Mouse (Mus musculus): ENCODE measurements around the gene Olfr1166. TPM values are rescaled to one million over a fixed set of nuclear protein-coding genes. Genes with fewer than 3 reads are reported as not detected.
"Not testable (repeated sequence)": the region's sequence is repeated elsewhere in the genome, so short reads cannot be mapped to it uniquely, and the experiment has no call there.

Gene Olfr1166
- polyA plus RNA-seq (2014; fragmentation: Nextera tagmentation; extraction: Ambion mirVana) = not detected in 2 replicates

- no peak within 1 kb of the TSS for H3K4me3 ChIP-seq (ENCODE audit: low read depth, low read length)
- no peaks in the 10 kb centered on the region for H3K9me3 ChIP-seq (ENCODE audit: control insufficient read depth, low read length)
- H3K9ac ChIP-seq (ENCODE audit: low read length) = no peak within 1 kb of the TSS
- no peaks in the 10 kb centered on the region for H3K36me3 ChIP-seq (ENCODE audit: control insufficient read depth, insufficient read depth, low read length)
- no peaks in the 10 kb centered on the region for H3K4me1 ChIP-seq (ENCODE audit: control insufficient read depth, insufficient read depth, low read length)
- ATAC-seq (ENCODE audit: insufficient read depth, low FRiP score, low TSS enrichment) (no peak), DNase-seq (ENCODE audit: low spot score) (no peak)
- WGBS = 91% methylated on average over 1 of the region's 1 CpGs
- no peak within 1 kb of the TSS for H3K4me2 ChIP-seq (ENCODE audit: low read depth)
- no peak within 1 kb of the TSS for H3K27ac ChIP-seq (ENCODE audit: low read depth, low read length)
- no peaks in the 10 kb centered on the region for H3K27me3 ChIP-seq (ENCODE audit: control insufficient read depth, insufficient read depth, low read length)
Measured at GRCm38 (mm10) chr2:88128172-88128571, at the start of gene Olfr1166. Gene Olfr1166 (minus strand): TSS chr2:88128272.

- H3K9ac ChIP-seq (ENCODE audit: low read length); DNase-seq (ENCODE audit: low spot score); H3K27me3 ChIP-seq (ENCODE audit: control insufficient read depth, insufficient read depth, low read length); H3K4me1 ChIP-seq (ENCODE audit: control insufficient read depth, insufficient read depth, low read length); ATAC-seq (ENCODE audit: insufficient read depth, low FRiP score, low TSS enrichment); H3K36me3 ChIP-seq (ENCODE audit: control insufficient read depth, insufficient read depth, low read length); H3K4me3 ChIP-seq (ENCODE audit: low read depth, low read length); H3K4me2 ChIP-seq (ENCODE audit: low read depth); H3K9me3 ChIP-seq (ENCODE audit: control insufficient read depth, low read length); H3K27ac ChIP-seq (ENCODE audit: low read depth, low read length): not testable (repeated sequence)
- WGBS = 85% methylated on average over 1 of the region's 1 CpGs
Measured at GRCm38 (mm10) chr2:88155093-88155492, 27.0 kb upstream of the Olfr1166 start, which contains the start of gene Olfr1167. Gene Olfr1167 (minus strand): TSS chr2:88155193.

- no peak within 1 kb of the TSS for H3K4me2 ChIP-seq (ENCODE audit: low read depth)
- DNase-seq (ENCODE audit: low spot score) (no peak), ATAC-seq (ENCODE audit: insufficient read depth, low FRiP score, low TSS enrichment) (no peak)
- no peaks in the 10 kb centered on the region for H3K9me3 ChIP-seq (ENCODE audit: control insufficient read depth, low read length)
- no peaks in the 10 kb centered on the region for H3K4me1 ChIP-seq (ENCODE audit: control insufficient read depth, insufficient read depth, low read length)
- no peak within 1 kb of the TSS for H3K4me3 ChIP-seq (ENCODE audit: low read depth, low read length)
- 80% methylated on average over 4 of the region's 4 CpGs for WGBS
- no peak within 1 kb of the TSS for H3K27ac ChIP-seq (ENCODE audit: low read depth, low read length)
- no peaks in the 10 kb centered on the region for H3K36me3 ChIP-seq (ENCODE audit: control insufficient read depth, insufficient read depth, low read length)
- H3K27me3 ChIP-seq (ENCODE audit: control insufficient read depth, insufficient read depth, low read length) = no peaks in the 10 kb centered on the region
- no peak within 1 kb of the TSS for H3K9ac ChIP-seq (ENCODE audit: low read length)
Measured at GRCm38 (mm10) chr2:88093866-88094265, 34.2 kb downstream of the Olfr1166 start, which contains the start of gene Olfr1164. Gene Olfr1164 (minus strand): TSS chr2:88093966.

Other genes with a start within 250 kb of the Olfr1166 start
- not detected in 2 replicates for gene Olfr1153, start 233.3 kb downstream of the Olfr1166 start, polyA plus RNA-seq (2014; fragmentation: Nextera tagmentation; extraction: Ambion mirVana)
- not detected in 2 replicates for gene Olfr1154, start 223.1 kb downstream of the Olfr1166 start, polyA plus RNA-seq (2014; fragmentation: Nextera tagmentation; extraction: Ambion mirVana)
- gene Olfr1155, start 183.1 kb downstream of the Olfr1166 start, polyA plus RNA-seq (2014; fragmentation: Nextera tagmentation; extraction: Ambion mirVana) = not detected in 2 replicates
- gene Olfr1156, start 175.2 kb downstream of the Olfr1166 start, polyA plus RNA-seq (2014; fragmentation: Nextera tagmentation; extraction: Ambion mirVana) = not detected in 2 replicates
- not detected in 2 replicates for gene Olfr1157, start 160.0 kb downstream of the Olfr1166 start, polyA plus RNA-seq (2014; fragmentation: Nextera tagmentation; extraction: Ambion mirVana)
- not detected in 2 replicates for gene Olfr74, start 153.6 kb downstream of the Olfr1166 start, polyA plus RNA-seq (2014; fragmentation: Nextera tagmentation; extraction: Ambion mirVana)
- gene Olfr1158, start 138.2 kb downstream of the Olfr1166 start, polyA plus RNA-seq (2014; fragmentation: Nextera tagmentation; extraction: Ambion mirVana) = not detected in 2 replicates
- not detected in 2 replicates for gene Olfr1160, start 120.0 kb downstream of the Olfr1166 start, polyA plus RNA-seq (2014; fragmentation: Nextera tagmentation; extraction: Ambion mirVana)
- not detected in 2 replicates for gene Olfr1161, start 105.5 kb downstream of the Olfr1166 start, polyA plus RNA-seq (2014; fragmentation: Nextera tagmentation; extraction: Ambion mirVana)
- not detected in 2 replicates for gene Olfr73, start 90.6 kb downstream of the Olfr1166 start, polyA plus RNA-seq (2014; fragmentation: Nextera tagmentation; extraction: Ambion mirVana)
- gene Olfr1162, start 77.1 kb downstream of the Olfr1166 start, polyA plus RNA-seq (2014; fragmentation: Nextera tagmentation; extraction: Ambion mirVana) = not detected in 2 replicates
- gene Olfr1163, start 56.4 kb downstream of the Olfr1166 start, polyA plus RNA-seq (2014; fragmentation: Nextera tagmentation; extraction: Ambion mirVana) = not detected in 2 replicates
- gene Olfr1164, start 34.3 kb downstream of the Olfr1166 start, polyA plus RNA-seq (2014; fragmentation: Nextera tagmentation; extraction: Ambion mirVana) = not detected in 2 replicates
- gene Olfr1167, start 26.9 kb upstream of the Olfr1166 start, polyA plus RNA-seq (2014; fragmentation: Nextera tagmentation; extraction: Ambion mirVana) = not detected in 2 replicates
- gene Olfr1168, start 53.6 kb upstream of the Olfr1166 start, polyA plus RNA-seq (2014; fragmentation: Nextera tagmentation; extraction: Ambion mirVana) = not detected in 2 replicates
- not detected in 2 replicates for gene Olfr1170, start 100.1 kb upstream of the Olfr1166 start, polyA plus RNA-seq (2014; fragmentation: Nextera tagmentation; extraction: Ambion mirVana)
- gene Olfr1173, start 151.6 kb upstream of the Olfr1166 start, polyA plus RNA-seq (2014; fragmentation: Nextera tagmentation; extraction: Ambion mirVana) = not detected in 2 replicates
- not detected in 2 replicates for gene Olfr1174-ps, start 186.9 kb upstream of the Olfr1166 start, polyA plus RNA-seq (2014; fragmentation: Nextera tagmentation; extraction: Ambion mirVana)
- not detected in 2 replicates for gene Olfr1175-ps, start 198.9 kb upstream of the Olfr1166 start, polyA plus RNA-seq (2014; fragmentation: Nextera tagmentation; extraction: Ambion mirVana)
- not detected in 2 replicates for gene Olfr1176, start 208.4 kb upstream of the Olfr1166 start, polyA plus RNA-seq (2014; fragmentation: Nextera tagmentation; extraction: Ambion mirVana)
- gene Olfr1177-ps, start 218.2 kb upstream of the Olfr1166 start, polyA plus RNA-seq (2014; fragmentation: Nextera tagmentation; extraction: Ambion mirVana) = not detected in 2 replicates

Measured in neural tube, embryonic 11.5 days (tissue).